Mouse (Mus musculus): Measurements from ENCODE around the gene Emx1.

Gene Emx1

GRCm38 (mm10) chr6:85230762-85231161 lies 43.5 kb downstream of the Emx1 start:
- no peak for DNase-seq (ENCODE audit: low read depth, low spot score)

DNA sequence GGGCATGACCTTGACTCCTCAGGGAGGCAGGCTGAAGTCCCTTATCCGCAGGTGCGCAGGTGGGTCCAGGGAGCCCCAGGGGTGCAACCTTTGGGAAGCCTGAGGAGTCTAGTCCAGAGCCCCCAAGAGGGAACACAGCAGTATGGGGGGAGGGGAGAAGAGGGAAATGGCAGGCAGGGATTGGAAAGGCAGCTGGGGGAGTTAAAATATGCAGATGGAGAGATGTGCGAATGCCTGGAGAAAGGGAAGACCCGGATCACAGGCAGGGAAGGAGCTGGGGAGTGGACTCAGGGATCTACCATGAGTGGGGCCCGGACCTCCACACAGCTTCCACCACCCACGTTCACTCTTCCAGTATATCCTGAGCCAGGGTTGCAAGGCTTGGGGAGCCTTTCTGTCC lies 44.2 kb downstream of the Emx1 start:
- DNase-seq (ENCODE audit: low read depth, low spot score), result peak; percentile 57

- no peak for DNase-seq (ENCODE audit: low read depth, low spot score)
Measured at GRCm38 (mm10) chr6:85232045-85232444, 44.8 kb downstream of the Emx1 start.

DNA sequence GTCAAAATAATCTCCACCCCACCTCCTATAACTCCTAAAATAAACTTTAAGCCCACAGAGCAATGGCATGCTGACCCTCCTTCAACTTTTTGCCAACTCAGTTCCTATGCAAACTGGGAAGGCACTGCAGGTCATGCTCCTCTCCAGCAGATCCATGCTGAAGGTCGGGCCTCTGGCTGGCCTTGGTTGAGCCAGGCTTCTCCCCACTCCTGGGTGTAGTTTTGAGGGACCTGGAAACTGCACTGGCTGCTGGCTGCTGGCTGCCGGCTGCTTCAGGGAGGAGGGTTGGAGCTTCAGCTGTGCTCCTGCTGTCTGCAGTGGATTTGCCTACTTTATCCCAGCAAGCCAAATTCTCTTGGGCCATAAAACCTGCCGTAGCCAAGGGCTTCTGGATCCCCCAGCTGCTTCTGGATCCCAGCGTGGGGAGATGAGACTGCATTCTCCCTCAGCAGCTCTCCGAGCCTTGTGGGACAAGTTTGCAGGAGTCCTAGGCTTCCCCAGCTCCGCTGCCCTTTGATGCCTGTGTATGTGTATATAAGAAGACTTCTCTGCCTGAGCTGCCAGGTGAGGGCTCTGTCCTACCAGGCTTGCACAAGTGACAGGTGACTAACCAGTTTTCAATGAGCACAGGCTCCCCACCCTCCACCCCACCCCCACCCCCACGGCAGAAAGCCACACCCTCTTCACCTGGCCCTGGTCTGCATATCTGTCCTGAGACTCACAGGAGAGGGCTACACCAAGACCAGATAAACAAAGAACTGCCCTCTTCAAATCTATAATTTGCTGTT lies 45.8 kb downstream of the Emx1 start:
- DNase-seq (ENCODE audit: low read depth, low spot score), result no peak

- DNase-seq (ENCODE audit: low read depth, low spot score), result no peak
Measured at GRCm38 (mm10) chr6:85234796-85235195, 47.6 kb downstream of the Emx1 start.

GRCm38 (mm10) chr6:85237001-85237400 lies 49.8 kb downstream of the Emx1 start:
- DNase-seq (ENCODE audit: low read depth, low spot score), result peak; percentile 65

- DNase-seq (ENCODE audit: low read depth, low spot score), result peak; percentile 61
Measured at GRCm38 (mm10) chr6:85237595-85238337, 50.5 kb downstream of the Emx1 start.

DNA sequence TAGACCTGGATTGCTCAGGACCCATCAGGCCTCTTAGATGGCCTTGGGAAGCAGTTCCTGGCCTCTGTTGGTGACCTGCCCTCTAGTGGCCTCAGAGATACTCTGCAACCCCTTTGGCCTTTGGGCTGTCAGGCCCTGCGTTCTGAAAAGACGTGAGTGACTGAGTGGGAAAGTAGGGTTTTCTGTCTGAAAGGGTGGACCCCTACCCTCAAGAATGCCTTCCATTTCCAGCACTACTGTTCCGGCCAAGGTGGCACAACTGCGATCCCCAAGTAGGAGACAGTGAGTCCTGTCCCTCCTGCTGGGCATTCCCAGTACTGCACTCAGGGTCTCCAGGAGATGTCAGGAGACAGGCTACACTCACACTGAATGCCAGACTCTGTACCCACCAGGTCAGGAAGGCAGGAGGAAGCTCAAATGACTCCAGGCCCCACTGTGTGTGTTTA lies 51.8 kb downstream of the Emx1 start:
- DNase-seq (ENCODE audit: low read depth, low spot score), result peak; percentile 65

DNA sequence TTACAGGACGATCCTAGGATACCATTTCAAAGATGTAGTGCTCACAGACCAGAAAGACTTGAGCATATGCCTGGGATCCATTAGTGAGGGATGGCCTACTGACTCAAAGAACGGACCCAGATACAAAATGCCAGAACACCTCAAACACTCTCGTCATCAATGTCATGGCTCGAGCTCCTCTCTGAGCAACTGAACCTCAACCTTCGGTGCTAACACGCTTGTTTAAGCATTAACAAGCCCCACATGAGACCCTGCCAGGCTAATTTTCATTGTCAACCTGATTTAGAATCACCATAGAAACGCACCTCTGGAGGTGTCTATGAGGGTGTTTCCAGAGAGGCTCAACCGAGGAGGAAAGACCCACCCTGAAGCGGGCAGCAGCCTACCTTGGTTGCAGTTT lies 62.6 kb downstream of the Emx1 start:
- DNase-seq (ENCODE audit: low read depth, low spot score), result no peak

DNA sequence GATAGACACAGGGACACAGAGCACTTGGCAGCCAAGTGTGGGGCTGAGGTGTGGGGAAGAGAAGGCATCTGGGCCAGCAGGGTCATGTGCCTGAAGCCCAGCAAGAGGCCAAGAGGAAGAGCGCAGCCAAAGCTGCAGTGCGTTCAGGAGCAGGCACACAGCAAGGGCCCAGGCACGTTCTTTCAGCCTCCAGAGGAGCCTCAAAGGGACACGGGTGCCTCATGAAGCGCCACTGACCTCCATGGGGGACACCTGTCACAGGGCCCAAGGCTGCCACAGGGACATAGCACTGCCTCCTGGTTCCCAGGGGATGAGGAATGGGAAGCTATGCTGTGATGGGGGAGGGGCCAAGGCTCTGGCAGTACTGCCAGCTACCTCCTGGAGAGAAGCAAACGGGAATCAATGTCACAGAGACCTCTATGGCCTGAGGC lies 63.6 kb downstream of the Emx1 start:
- no peak for DNase-seq (ENCODE audit: low read depth, low spot score)

DNA sequence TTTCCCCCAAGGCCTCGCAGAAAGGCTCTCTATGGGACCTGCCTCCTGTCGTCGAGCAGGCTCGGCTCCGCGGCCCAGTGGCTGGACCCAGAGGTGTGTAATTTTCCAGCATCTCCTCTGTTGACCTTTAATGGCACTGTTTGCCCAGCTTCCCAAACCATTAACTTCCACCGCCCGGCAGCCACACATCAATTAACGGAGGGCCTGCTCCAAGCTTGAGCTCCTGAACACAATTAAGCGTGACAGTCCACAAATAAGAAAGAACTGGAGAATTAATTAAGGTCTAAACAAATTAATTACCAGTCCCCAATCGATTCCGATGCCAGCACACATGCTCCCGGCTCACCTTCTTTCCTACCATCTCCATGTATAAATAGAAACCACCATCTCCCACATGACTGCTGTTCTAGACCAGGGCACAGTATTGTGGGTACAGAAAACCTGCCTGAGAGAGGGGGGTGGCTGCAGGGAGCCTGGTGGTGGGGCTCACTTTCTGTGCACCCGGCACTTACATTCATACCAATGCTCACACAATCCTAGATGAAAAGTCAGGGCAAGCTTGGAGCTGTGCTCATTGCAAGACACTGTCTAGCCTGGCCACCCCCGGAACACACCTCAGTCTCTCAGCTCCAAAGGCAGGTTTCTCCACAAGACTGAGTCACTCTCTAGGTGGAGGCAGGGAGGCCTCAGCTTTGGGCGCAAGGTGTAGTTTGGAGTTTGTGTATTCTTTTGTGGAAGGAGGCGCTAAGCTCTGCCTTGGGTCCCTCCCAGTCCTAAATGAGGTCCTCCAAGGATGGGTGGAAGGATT lies 65.2 kb downstream of the Emx1 start:
- peak; percentile 78 for DNase-seq (ENCODE audit: low read depth, low spot score)

- DNase-seq (ENCODE audit: low read depth, low spot score), result no peak
Measured at GRCm38 (mm10) chr6:85253275-85253674, 66.0 kb downstream of the Emx1 start.

All from brain, adult 2 months (tissue).